Mouse (Mus musculus) bone marrow, adult 2 months (tissue): ENCODE results near the gene Tsc22d2.

Experiments used
- CTCF ChIP-seq: fragments of 200-500 bp; IDR thresholded peaks from 2 replicates; pipeline ENCODE4 v1.5.1; 2011; ENCODE audit warnings: low read length, control low read depth; ENCODE audit not compliant: control insufficient read depth, insufficient read depth
- POLR2A ChIP-seq: fragments of 200-500 bp; IDR thresholded peaks from 2 replicates; pipeline ENCODE4 v1.6.1; 2011; ENCODE audit warnings: low read depth, mild to moderate bottlenecking, control low read depth, low read length, borderline replicate concordance; ENCODE audit not compliant: control insufficient read depth

- TF ChIP-seq CTCF, result no peak
- no peak for TF ChIP-seq POLR2A
Observed at GRCm38 (mm10) chr3:58372905-58373208, 41.7 kb upstream of the Tsc22d2 start.
